13 mouse cellular contexts compared by ENCODE assay signal in genomic region chr16:77058567-77058966, GRCm38 (mm10). TPM values are rescaled to one million over a fixed set of nuclear protein-coding genes. Genes with fewer than 3 reads are reported as not detected.
DNase-seq lines count a peak whose midpoint lies in the region; ATAC-seq and TF ChIP-seq lines count a peak whose summit lies in the region.
"Had no signal": no experiment of that assay in that cellular context is flagged by ENCODE, and none has a peak within 500 bp of the region (broad histone marks: within the 10 kb centered on the region; RNA-seq: fewer than 3 reads in every experiment).

No protein-coding gene starts in this region.

- no peak overlapping the region for H3K27ac ChIP-seq in forebrain, embryonic 11.5 days (ENCODE audit: low read depth, low read length)
- H3K27ac ChIP-seq in forebrain, embryonic 10.5 days = no peak overlapping the region
- H3K27ac ChIP-seq in forebrain, embryonic 14.5 days (ENCODE audit: low read depth, low read length) = no peak overlapping the region
- no peak overlapping the region for H3K27ac ChIP-seq in midbrain, embryonic 13.5 days
- no peak overlapping the region for H3K27ac ChIP-seq in cerebellum, adult 2 months (ENCODE audit: insufficient read depth, low read length)
- H3K27ac ChIP-seq: embryonic facial prominence, embryonic 15.5 days had no signal

- H3K4me2 ChIP-seq in forebrain, embryonic 11.5 days (ENCODE audit: low read depth, low read length, severe bottlenecking) = no peak overlapping the region
- no peak overlapping the region for H3K4me2 ChIP-seq in forebrain, embryonic 14.5 days (ENCODE audit: low read length)
- no peak overlapping the region for H3K4me2 ChIP-seq in midbrain, embryonic 13.5 days (replicated peaks)
- H3K4me2 ChIP-seq: embryonic facial prominence, embryonic 15.5 days had no signal

- H3K4me3 ChIP-seq in forebrain, embryonic 11.5 days (ENCODE audit: low read depth, low read length) = no peak overlapping the region
- H3K4me3 ChIP-seq in forebrain, embryonic 10.5 days = no peak overlapping the region
- no peak overlapping the region for H3K4me3 ChIP-seq in forebrain, embryonic 14.5 days (ENCODE audit: low read depth, low read length)
- H3K4me3 ChIP-seq in midbrain, embryonic 13.5 days (replicated peaks) = no peak overlapping the region
- no peak overlapping the region for H3K4me3 ChIP-seq in cerebellum, adult 2 months (replicated peaks; ENCODE audit: insufficient read depth, low read depth, low read length)
- H3K4me3 ChIP-seq: embryonic facial prominence, embryonic 15.5 days had no signal

- no peaks in the 10 kb centered on the region for H3K27me3 ChIP-seq in forebrain, embryonic 11.5 days (ENCODE audit: control insufficient read depth, insufficient read depth, low read length)
- H3K27me3 ChIP-seq in forebrain, embryonic 10.5 days (ENCODE audit: poor library complexity, severe bottlenecking) = no peaks in the 10 kb centered on the region
- H3K27me3 ChIP-seq in forebrain, embryonic 14.5 days (replicated peaks; ENCODE audit: control insufficient read depth, insufficient read depth, low read length) = no peaks in the 10 kb centered on the region
- H3K27me3 ChIP-seq in midbrain, embryonic 13.5 days = no peaks in the 10 kb centered on the region
- H3K27me3 ChIP-seq in cerebellum, adult 2 months (ENCODE audit: control insufficient read depth, insufficient read depth, low read length) = no peaks in the 10 kb centered on the region
- H3K27me3 ChIP-seq: embryonic facial prominence, embryonic 15.5 days had no signal

- no peaks in the 10 kb centered on the region; the same call in 1 of the 2 replicates for H3K36me3 ChIP-seq in forebrain, embryonic 11.5 days (ENCODE audit: control insufficient read depth, insufficient read depth, low read length)
- peaks cover 36% of the 10 kb centered on the region for H3K36me3 ChIP-seq in forebrain, embryonic 10.5 days (replicated peaks)
- no peaks in the 10 kb centered on the region for H3K36me3 ChIP-seq in forebrain, embryonic 14.5 days (ENCODE audit: control insufficient read depth, insufficient read depth, low read length)
- H3K36me3 ChIP-seq in midbrain, embryonic 13.5 days = peaks cover 4% of the 10 kb centered on the region; the same call in 1 of the 2 replicates

- DNase-seq in forebrain, embryonic 11.5 days (ENCODE audit: low spot score) = no peak
- no peak for DNase-seq in forebrain, embryonic 10.5 days (ENCODE audit: extremely low spot score, low spot score)
- peak; percentile 33 for DNase-seq in Muller cell, postnatal 12 days (ENCODE audit: inconsistent ontology term)
- peak; percentile 28 for DNase-seq in forebrain, embryonic 14.5 days (ENCODE audit: low spot score)
- no peak for DNase-seq in cerebellum, adult 2 months
- DNase-seq in adrenal gland, postnatal 25 days = no peak
- DNase-seq in right cerebral cortex, adult 2 months (ENCODE audit: low spot score in 2 of 2) = no peak
- DNase-seq: kidney, postnatal 14 days; lung, postnatal 10 days; right cerebral cortex, adult 18-20 months had no signal

- TF ChIP-seq CTCF in cerebellum, adult 2 months (IDR thresholded peaks at IDR 0.05; ENCODE audit: borderline replicate concordance, insufficient read depth, low read depth, low read length) = no peak

- TF ChIP-seq POLR2A in cerebellum, adult 2 months (IDR thresholded peaks at IDR 0.05; ENCODE audit: borderline replicate concordance, insufficient read depth, low read length) = no peak

- ATAC-seq in forebrain, embryonic 11.5 days (replicated peaks; ENCODE audit: low FRiP score) = peak; percentile 60
- peak; percentile 71 for ATAC-seq in forebrain, embryonic 14.5 days
- ATAC-seq in midbrain, embryonic 13.5 days = peak; percentile 73

- WGBS in forebrain, embryonic 11.5 days = 69% methylated on average over 6 of the region's 6 CpGs
- 70% methylated on average over 6 of the region's 6 CpGs for WGBS in forebrain, embryonic 10.5 days
- WGBS in forebrain, embryonic 14.5 days = 53% methylated on average over 6 of the region's 6 CpGs
- 54% methylated on average over 6 of the region's 6 CpGs for WGBS in midbrain, embryonic 13.5 days
- WGBS in cerebellum, adult 2 months = 75% methylated on average over 6 of the region's 6 CpGs

- H3K4me1 ChIP-seq in forebrain, embryonic 11.5 days (replicated peaks; ENCODE audit: control insufficient read depth, insufficient read depth, low read length) = no peaks in the 10 kb centered on the region; the same call in 1 of the 2 replicates
- no peaks in the 10 kb centered on the region for H3K4me1 ChIP-seq in forebrain, embryonic 10.5 days
- H3K4me1 ChIP-seq in forebrain, embryonic 14.5 days (ENCODE audit: control insufficient read depth, insufficient read depth, low read length) = no peaks in the 10 kb centered on the region
- 0 out of 2 replicates have a peak, but pooled peaks cover 4% of the 10 kb centered on the region for H3K4me1 ChIP-seq in midbrain, embryonic 13.5 days (replicated peaks)
- no peaks in the 10 kb centered on the region for H3K4me1 ChIP-seq in cerebellum, adult 2 months (ENCODE audit: control insufficient read depth, insufficient read depth, low read length)
- H3K4me1 ChIP-seq: embryonic facial prominence, embryonic 15.5 days had no signal

- H3K9ac ChIP-seq in forebrain, embryonic 11.5 days (ENCODE audit: low read length) = no peak overlapping the region
- H3K9ac ChIP-seq in forebrain, embryonic 14.5 days (ENCODE audit: low read length) = no peak overlapping the region
- no peak overlapping the region for H3K9ac ChIP-seq in midbrain, embryonic 13.5 days (replicated peaks)
- H3K9ac ChIP-seq: embryonic facial prominence, embryonic 15.5 days had no signal

- no peaks in the 10 kb centered on the region for H3K9me3 ChIP-seq in forebrain, embryonic 11.5 days (ENCODE audit: control insufficient read depth, low read length)
- H3K9me3 ChIP-seq in forebrain, embryonic 10.5 days = no peaks in the 10 kb centered on the region
- H3K9me3 ChIP-seq in forebrain, embryonic 14.5 days (replicated peaks; ENCODE audit: control insufficient read depth, low read length) = no peaks in the 10 kb centered on the region
- no peaks in the 10 kb centered on the region for H3K9me3 ChIP-seq in midbrain, embryonic 13.5 days
- H3K9me3 ChIP-seq: embryonic facial prominence, embryonic 15.5 days; G1E had no signal

RNA-seq across cellular contexts. Expression of gene Usp25, which starts 45.1 kb away (rescaled TPM):
- polyA plus RNA-seq in forebrain, embryonic 11.5 days (2014; fragmentation: Nextera tagmentation; extraction: Ambion mirVana) = 23.8 and 31.3 TPM in 2 replicates
- 18.8 and 19.1 TPM in 2 replicates for polyA plus RNA-seq in forebrain, embryonic 10.5 days (2016; fragmentation: Nextera tagmentation; extraction: Ambion mirVana)
- 10.9 and 12.4 TPM in 2 replicates for polyA plus RNA-seq in forebrain, embryonic 14.5 days (2014; fragmentation: Nextera tagmentation; extraction: Ambion mirVana)
- polyA plus RNA-seq in midbrain, embryonic 13.5 days (2015; fragmentation: Nextera tagmentation; extraction: Ambion mirVana) = 10.1 and 10.3 TPM in 2 replicates
- 20.2 and 20.5 TPM in 2 replicates for polyA plus RNA-seq in cerebellum, adult 2 months (2012; rRNA removed)
- 51.3 and 57.6 TPM in 2 replicates for total RNA-seq in adrenal gland, postnatal 25 days (2021)

Comparison
In these comparisons a context has a peak if more than half of its experiments do, and no peak if none do; other contexts are left out.
1. DNase-seq: peak in Muller cell, postnatal 12 days (single experiment) and forebrain, embryonic 14.5 days (single experiment); none in forebrain, embryonic 11.5 days (single experiment), forebrain, embryonic 10.5 days (single experiment), cerebellum, adult 2 months (0 of 2), adrenal gland, postnatal 25 days (single experiment) and right cerebral cortex, adult 2 months (0 of 2).
2. Peak in every context shown above with its lines, with median percentiles within 50 percentile points of each other: ATAC-seq.